Mouse (Mus musculus) liver, embryonic 13.5 days (tissue): ENCODE data around the gene Jmjd1c. TPM values are rescaled to one million over a fixed set of nuclear protein-coding genes. Genes with fewer than 3 reads are reported as not detected.

Experiments
- ATAC-seq: fragments of 200-750 bp; cut with Nextera tagmentation; 2 replicates; pipeline ENCODE4 v1.8.0; 2017; ENCODE audit warnings: low read depth, mild to moderate bottlenecking, moderate number of reproducible peaks, moderate library complexity
- DNase-seq: peaks from one replicate; pipeline ENCODE4 v3.0.0; 2022
- H3K27ac ChIP-seq: fragments of 300-500 bp; sonication (generic); 2 replicates; pipeline ENCODE4 v1.5.1; 2015; ENCODE audit warnings: moderate library complexity, mild to moderate bottlenecking, inconsistent platforms
- H3K27me3 ChIP-seq: fragments of 300-500 bp; sonication (generic); 2 replicates; pipeline ENCODE4 v1.6.1; 2015; ENCODE audit warnings: mild to moderate bottlenecking, inconsistent platforms
- H3K36me3 ChIP-seq: fragments of 300-500 bp; sonication (generic); 2 replicates; pipeline ENCODE4 v1.6.1; 2015; ENCODE audit warnings: mild to moderate bottlenecking, inconsistent platforms
- H3K4me1 ChIP-seq: fragments of 300-500 bp; sonication (generic); replicated peaks from 2 replicates; pipeline ENCODE4 v1.6.1; 2015; ENCODE audit warnings: inconsistent platforms
- H3K4me2 ChIP-seq: fragments of 300-500 bp; sonication (generic); 2 replicates; pipeline ENCODE4 v1.6.1; 2015; ENCODE audit warnings: inconsistent platforms, mild to moderate bottlenecking, moderate library complexity
- H3K4me3 ChIP-seq: fragments of 300-500 bp; sonication (generic); replicated peaks from 2 replicates; pipeline ENCODE4 v1.5.1; 2015; ENCODE audit warnings: mild to moderate bottlenecking, inconsistent platforms
- H3K9ac ChIP-seq: fragments of 300-500 bp; sonication (generic); 2 replicates; pipeline ENCODE4 v1.6.1; 2015; ENCODE audit warnings: mild to moderate bottlenecking, inconsistent platforms
- H3K9me3 ChIP-seq: fragments of 300-500 bp; sonication (generic); replicated peaks from 2 replicates; pipeline ENCODE4 v1.6.1; 2016; ENCODE audit warnings: inconsistent platforms
- WGBS: fragments of 180-500 bp; shearing (Covaris S2); methylation state at CpG from one replicate; pipeline ENCODE4 v1.1.7; 2015; ENCODE audit not compliant: insufficient replicate concordance; 5-methylcytosine and 5-hydroxymethylcytosine counted together
- polyA plus RNA-seq: library from polyadenylated mRNA; unstranded; fragments of >200 nt; fragmentation: Nextera tagmentation; extraction: Ambion mirVana; gene quantifications from 2 replicates; pipeline ENCODE4 v1.2.1, GENCODE M21; 2015

The Jmjd1c gene
- polyA plus RNA-seq, 1 experiment from 2014 or later = 10.4 TPM

DNA sequence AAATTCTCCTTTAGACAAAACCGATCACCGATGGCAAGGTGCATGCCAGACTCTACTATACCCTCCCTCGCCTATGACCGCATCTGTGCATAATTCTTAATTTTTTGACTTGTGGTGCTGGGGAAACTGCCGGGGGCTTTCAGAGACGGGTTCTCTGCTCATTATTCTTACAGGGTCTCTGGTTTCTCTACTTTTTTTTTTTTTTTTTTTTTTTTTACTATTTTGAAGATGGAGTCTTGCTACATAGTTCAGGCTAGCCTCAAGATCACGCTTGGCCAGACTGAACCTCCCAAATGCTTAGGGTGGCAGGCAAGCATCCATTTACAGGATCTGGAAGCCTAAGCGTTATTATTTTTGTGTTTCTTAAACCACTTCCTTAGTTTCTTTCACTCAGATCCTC, 22.3 kb upstream of the Jmjd1c start:
- H3K9me3 ChIP-seq = no peaks in the 10 kb centered on the region
- DNase-seq = no peak
- no peak for ATAC-seq
- no peaks in the 10 kb centered on the region for H3K36me3 ChIP-seq
- no peak overlapping the region for H3K27ac ChIP-seq
- H3K4me3 ChIP-seq = no peak overlapping the region
- H3K9ac ChIP-seq = no peak overlapping the region
- no peaks in the 10 kb centered on the region for H3K27me3 ChIP-seq
- peaks cover 11% of the 10 kb centered on the region for H3K4me1 ChIP-seq
- 75% methylated on average over 8 of the region's 8 CpGs for WGBS
- no peak overlapping the region for H3K4me2 ChIP-seq

DNA sequence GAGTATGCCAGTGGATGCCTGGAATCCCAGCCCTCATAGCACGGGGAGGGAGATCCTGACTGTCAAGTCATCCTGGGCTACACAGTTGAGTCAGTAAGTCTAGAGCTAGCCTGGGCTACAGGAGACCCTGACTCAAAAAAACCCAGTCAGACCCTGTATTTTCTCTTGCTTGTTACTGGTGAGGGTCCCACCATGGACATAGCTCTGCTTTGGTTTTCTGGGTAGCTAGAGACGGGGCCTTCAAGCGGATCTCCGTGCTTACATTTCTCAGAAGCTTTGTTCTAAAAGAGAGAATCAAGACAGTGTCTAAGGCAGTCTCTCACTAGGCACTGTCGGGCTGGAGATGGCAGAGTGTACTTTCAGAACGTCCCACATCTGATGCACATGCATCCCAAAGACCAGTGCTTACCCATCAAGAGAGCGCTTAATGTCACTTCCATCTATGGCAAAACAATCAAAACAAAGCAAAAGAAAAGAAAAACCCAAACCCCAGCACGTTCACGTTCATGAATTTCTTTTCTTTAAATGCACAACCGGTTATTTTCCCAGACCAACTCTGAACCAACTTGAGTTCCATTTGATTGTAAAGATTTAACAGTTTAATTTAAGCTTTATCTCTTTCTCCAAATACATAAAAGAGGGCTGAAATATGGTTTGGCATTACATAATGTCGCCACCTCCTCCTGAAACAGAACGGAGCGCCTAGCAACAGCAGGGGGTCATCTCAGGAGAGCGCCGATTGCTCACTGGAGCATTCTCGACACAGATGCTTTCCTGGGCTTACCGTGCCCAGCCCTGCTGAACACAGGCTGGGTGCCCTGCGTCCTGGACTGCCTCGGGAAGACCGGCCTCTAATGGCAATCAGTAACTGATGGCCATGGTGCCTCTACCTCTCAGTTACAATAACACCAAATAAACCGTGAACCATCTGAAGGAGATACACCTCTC, 19.7 kb upstream of the Jmjd1c start:
- Histone ChIP-seq H3K27ac (no peak overlapping the region), H3K4me1 (peaks cover 18% of the 10 kb centered on the region), H3K4me2 (no peak overlapping the region), H3K27me3 (no peaks in the 10 kb centered on the region), H3K9me3 (no peaks in the 10 kb centered on the region), H3K4me3 (no peak overlapping the region), H3K36me3 (no peaks in the 10 kb centered on the region), H3K9ac (no peak overlapping the region)
- WGBS = 79% methylated on average over 21 of the region's 21 CpGs
- ATAC-seq (no peak), DNase-seq (no peak)

DNA sequence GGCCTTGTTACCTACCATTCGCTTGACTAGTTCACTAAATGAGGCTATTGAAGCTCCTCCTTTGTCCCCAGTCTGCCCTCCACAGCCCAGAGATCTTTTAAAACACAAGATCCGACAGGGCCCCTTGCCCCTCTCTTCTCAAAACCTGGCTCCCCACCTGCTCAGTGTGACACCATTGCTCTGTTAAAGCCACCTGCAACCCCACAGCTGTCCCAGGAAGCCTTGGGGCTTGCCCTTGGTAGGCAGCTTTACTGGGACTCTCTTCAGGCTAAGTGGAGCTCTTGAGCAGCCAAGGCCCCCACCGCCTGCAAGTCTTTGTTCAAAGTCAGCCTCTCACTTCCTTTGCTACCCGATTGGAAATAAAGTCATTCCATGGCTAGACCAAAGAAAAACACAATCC, 16.9 kb upstream of the Jmjd1c start:
- Histone ChIP-seq H3K4me1 (peaks cover 11% of the 10 kb centered on the region), H3K4me2 (no peak overlapping the region), H3K4me3 (no peak overlapping the region), H3K9me3 (no peaks in the 10 kb centered on the region), H3K36me3 (no peaks in the 10 kb centered on the region), H3K27me3 (no peaks in the 10 kb centered on the region), H3K9ac (no peak overlapping the region), H3K27ac (no peak overlapping the region)
- WGBS = 59% methylated on average over 4 of the region's 4 CpGs
- ATAC-seq (no peak), DNase-seq (no peak)

DNA sequence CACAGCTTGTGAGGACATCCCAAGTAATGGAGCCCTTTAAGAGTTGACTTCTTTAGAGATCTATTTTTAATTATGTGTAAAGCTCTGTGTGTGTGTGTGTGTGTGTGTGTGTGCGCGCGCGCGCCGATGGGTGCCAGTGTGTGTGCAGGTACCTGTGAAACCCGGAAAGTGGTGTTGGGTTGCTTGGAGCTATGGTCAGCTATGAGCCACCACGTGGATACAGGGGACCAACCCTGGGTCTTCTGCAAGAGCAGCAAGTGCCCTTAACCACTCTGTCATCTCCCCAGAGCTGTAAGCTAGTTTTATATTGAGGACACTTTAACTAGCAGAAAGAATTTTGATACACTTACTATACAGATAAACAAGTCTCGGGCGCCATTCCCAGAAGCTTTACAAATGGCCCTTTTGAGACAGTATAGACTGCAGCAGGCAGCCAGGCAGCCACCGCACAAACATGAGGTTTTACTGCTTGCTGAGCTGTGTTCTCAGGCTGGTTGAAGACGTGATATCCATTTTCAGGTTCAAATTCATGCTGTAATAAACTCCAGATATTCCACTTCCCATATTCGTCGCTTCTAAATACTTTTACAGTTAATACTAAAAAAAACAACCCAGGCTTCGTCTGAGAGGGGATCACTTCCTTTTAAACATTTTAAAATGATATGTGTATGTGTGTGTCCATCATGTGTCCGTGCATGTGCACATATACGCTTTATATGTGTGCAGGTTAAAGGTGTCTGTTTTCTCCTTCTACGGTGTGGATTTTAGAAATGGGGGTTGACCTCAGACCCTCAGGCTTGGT, 14.5 kb upstream of the Jmjd1c start:
- Histone ChIP-seq H3K4me1 (peaks cover 11% of the 10 kb centered on the region), H3K27ac (no peak overlapping the region), H3K9ac (no peak overlapping the region), H3K27me3 (no peaks in the 10 kb centered on the region), H3K9me3 (no peaks in the 10 kb centered on the region), H3K4me2 (no peak overlapping the region), H3K4me3 (no peak overlapping the region), H3K36me3 (no peaks in the 10 kb centered on the region)
- WGBS = 80% methylated on average over 18 of the region's 18 CpGs
- no peak for ATAC-seq
- DNase-seq = no peak

DNA sequence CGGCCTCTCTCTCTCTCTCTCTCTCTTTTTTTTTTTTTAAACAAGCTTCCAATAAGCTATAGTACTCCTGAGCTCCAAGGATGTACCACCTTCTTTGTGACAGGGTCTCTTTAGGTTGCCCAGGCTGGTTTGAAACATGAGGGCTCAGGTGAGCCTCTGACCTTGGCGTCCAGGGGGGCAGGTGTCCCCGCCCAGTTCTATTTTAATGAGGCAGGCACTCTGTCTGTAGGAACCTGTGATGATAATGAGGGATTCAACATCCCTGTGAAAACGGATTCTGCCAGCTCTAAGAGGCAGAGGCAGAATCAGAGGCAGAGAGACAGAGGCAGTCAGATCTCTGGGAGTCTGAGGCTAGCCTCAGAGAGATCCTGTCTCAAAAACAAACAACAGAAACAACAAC, 13.4 kb upstream of the Jmjd1c start:
- H3K9ac ChIP-seq = no peak overlapping the region
- 69% methylated on average over 4 of the region's 4 CpGs for WGBS
- H3K9me3 ChIP-seq = no peaks in the 10 kb centered on the region
- H3K4me1 ChIP-seq = peaks cover 11% of the 10 kb centered on the region
- DNase-seq (no peak), ATAC-seq (no peak)
- H3K27me3 ChIP-seq = no peaks in the 10 kb centered on the region
- H3K27ac ChIP-seq = no peak overlapping the region
- H3K4me2 ChIP-seq = no peak overlapping the region
- H3K4me3 ChIP-seq = no peak overlapping the region
- no peaks in the 10 kb centered on the region for H3K36me3 ChIP-seq

DNA sequence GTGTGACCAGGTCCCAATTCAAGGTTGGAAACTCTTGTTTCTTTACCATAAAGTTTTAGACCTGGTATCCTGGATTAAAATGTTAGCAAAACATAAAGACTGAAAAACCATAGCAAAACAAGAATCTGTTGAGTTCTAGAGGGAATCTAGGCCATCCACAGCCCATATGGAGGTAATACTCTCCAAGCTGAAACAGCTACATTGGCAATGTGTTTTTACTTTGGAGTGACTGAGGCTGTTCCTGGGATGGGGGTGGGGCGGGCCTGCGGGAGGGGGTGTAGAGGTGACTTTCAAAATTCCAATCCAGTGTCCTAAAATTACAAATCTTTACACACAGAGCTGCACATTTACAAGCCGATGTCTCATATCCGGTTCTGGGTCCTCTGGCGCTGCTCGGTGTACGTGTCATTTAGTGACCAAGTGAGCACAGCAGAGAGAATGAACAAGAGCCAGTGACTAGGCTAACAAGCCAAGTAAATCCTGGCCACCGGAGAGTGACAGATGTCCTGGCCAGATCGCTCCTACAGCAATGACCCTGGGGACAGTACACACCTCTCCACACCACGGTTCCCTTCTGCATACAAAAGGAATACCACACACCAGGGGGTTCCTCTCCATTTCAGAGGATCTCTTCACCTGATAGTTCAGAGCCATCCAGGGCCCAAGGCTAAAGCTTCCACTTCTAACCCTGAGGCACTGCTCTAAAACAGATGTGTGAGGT, 12.3 kb upstream of the Jmjd1c start:
- Histone ChIP-seq H3K36me3 (no peaks in the 10 kb centered on the region), H3K9me3 (no peaks in the 10 kb centered on the region), H3K27ac (no peak overlapping the region), H3K4me1 (peaks cover 7% of the 10 kb centered on the region), H3K27me3 (no peaks in the 10 kb centered on the region), H3K4me3 (no peak overlapping the region), H3K9ac (no peak overlapping the region), H3K4me2 (no peak overlapping the region)
- DNase-seq (no peak), ATAC-seq (no peak)
- WGBS = 75% methylated on average over 10 of the region's 10 CpGs

DNA sequence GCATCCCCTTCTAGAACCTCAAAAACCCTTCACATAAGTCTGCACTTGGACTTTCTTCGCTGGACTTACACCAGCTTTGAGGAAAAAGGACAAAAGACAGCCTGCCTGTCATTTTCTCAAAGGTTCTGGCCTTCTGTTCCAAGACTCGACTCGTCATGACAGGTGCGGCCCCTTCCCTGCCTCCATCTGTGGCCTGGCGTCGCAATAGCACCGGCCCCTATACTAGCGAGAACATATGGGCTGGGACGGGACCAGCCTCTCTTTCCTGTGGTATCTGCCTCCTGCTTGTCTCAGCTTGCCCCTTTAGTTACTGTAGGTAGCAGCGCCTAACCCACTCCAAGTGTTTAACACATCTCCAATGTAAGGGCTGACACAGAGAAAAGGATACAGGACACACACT, 10.8 kb upstream of the Jmjd1c start:
- Histone ChIP-seq H3K27ac (no peak overlapping the region), H3K27me3 (no peaks in the 10 kb centered on the region), H3K36me3 (no peaks in the 10 kb centered on the region), H3K9me3 (no peaks in the 10 kb centered on the region), H3K4me3 (no peak overlapping the region), H3K4me1 (no peaks in the 10 kb centered on the region), H3K4me2 (no peak overlapping the region), H3K9ac (no peak overlapping the region)
- whole genome bisulfite sequencing = 83% methylated on average over 10 of the region's 10 CpGs
- ATAC-seq (no peak), DNase-seq (no peak)

DNA sequence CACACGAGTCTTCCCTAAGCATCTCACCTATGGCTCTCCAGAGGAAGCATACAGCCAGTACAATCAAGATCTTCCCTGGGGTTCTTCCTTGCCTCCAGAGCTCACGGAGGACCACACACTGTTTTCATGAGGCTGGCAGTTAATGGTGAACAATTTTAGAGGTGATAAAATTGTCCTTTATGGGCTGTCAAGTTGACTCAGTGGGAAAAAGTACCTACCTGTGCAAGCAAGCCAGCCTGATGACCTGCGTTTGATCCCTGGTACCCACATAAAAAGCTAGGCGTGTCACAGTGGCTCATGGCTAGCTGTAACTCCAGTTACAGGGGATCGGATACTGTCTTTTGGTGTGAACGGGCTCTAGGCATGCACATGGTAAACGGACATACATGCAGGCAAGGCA, 10.0 kb upstream of the Jmjd1c start:
- no peak overlapping the region for H3K4me3 ChIP-seq
- no peaks in the 10 kb centered on the region for H3K27me3 ChIP-seq
- H3K9ac ChIP-seq = no peak overlapping the region
- no peak for ATAC-seq
- 75% methylated on average over 7 of the region's 7 CpGs for WGBS
- DNase-seq = no peak
- H3K9me3 ChIP-seq = no peaks in the 10 kb centered on the region
- H3K36me3 ChIP-seq = no peaks in the 10 kb centered on the region
- H3K4me1 ChIP-seq = no peaks in the 10 kb centered on the region
- no peak overlapping the region for H3K27ac ChIP-seq
- no peak overlapping the region for H3K4me2 ChIP-seq

DNA sequence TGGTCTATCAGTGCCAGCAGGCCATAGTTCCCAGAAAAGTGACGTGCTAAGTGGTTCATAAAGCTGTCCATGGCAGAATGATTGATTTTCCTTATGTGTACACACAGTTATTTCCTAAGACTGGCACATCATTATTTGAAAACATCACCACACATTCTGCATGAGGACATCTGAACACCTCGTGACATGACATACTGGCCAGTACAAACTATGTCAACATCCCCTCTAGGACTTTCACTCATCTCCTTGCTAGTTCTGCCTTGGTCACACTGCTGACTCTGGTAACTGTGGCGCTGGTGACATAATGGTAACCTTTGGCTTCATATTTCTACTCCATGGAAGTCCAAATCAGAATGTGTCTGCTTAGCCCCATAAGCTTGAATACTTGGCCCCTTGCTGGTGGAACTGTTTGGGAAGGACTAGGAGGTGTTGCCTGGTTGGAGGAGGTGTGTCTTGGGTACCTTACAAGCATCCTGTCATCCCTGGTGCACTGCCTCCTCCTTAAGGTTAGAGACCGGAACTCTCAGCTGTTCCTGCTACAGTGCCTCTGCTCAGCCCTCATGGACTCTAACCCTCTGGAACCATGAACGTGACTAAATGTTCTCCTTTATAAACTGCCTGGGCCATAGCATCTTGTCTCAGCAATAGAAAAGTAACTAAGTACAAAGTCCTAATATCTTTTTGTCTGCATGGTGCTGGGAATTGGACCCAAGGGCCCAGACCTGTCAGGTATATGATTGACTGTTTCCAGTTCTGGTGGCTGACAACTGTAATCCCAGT, 8.3 kb upstream of the Jmjd1c start:
- ATAC-seq (no peak), DNase-seq (no peak)
- 77% methylated on average over 5 of the region's 5 CpGs for WGBS
- no peaks in the 10 kb centered on the region for H3K27me3 ChIP-seq
- no peaks in the 10 kb centered on the region for H3K9me3 ChIP-seq
- no peak overlapping the region for H3K9ac ChIP-seq
- no peaks in the 10 kb centered on the region for H3K4me1 ChIP-seq
- H3K36me3 ChIP-seq = no peaks in the 10 kb centered on the region
- H3K27ac ChIP-seq = no peak overlapping the region
- no peak overlapping the region for H3K4me3 ChIP-seq
- H3K4me2 ChIP-seq = no peak overlapping the region

DNA sequence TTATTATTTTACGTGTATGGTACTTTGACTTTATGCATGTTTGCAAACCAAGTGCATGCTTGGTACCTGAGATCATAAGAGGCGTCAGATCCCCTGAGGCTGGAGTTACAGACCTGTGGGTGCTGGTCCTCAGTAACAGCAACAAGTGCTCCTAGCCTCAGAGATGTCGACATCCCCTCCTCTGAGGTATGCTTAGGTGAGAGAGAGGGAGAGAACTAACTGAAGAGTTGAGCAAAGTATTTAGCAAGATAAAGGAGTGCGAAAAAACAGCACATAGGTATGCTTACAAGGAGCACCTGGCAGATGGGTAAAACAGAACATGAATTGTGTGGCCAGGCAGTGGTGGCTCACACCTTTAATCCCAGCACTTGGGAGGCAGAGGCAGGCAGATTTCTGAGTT, 5.3 kb upstream of the Jmjd1c start:
- Histone ChIP-seq H3K27ac (no peak overlapping the region), H3K36me3 (no peaks in the 10 kb centered on the region), H3K4me1 (peaks cover 6% of the 10 kb centered on the region), H3K4me3 (no peak overlapping the region), H3K9me3 (no peaks in the 10 kb centered on the region), H3K9ac (no peak overlapping the region), H3K4me2 (no peak overlapping the region), H3K27me3 (no peaks in the 10 kb centered on the region)
- ATAC-seq (no peak), DNase-seq (no peak)
- WGBS = 73% methylated on average over 4 of the region's 4 CpGs

DNA sequence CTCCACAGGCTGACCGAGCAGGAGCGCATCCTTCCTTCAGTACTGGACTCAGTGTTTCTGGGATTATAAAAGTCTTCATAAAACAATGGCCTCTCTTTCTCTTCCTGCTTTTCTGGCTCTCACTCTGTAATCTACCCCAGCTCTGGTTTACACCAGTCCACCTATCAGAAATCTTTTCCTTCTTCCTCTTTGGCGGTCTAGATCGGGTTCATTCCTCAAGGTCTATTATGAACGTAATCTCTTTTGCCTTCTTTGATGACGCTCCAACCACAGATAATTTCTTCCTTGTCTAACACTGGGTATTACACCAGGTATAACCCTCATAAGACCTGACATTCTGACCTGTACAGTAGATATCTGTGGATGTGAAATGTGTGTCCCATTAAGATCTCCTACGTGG, 1.0 kb upstream of the Jmjd1c start:
- WGBS = 60% methylated on average over 7 of the region's 7 CpGs
- DNase-seq (no peak), ATAC-seq (no peak)
- Histone ChIP-seq H3K4me2 (no peak overlapping the region), H3K27me3 (no peaks in the 10 kb centered on the region), H3K27ac (no peak overlapping the region), H3K9ac (no peak overlapping the region), H3K9me3 (no peaks in the 10 kb centered on the region), H3K4me1 (peaks cover 40% of the 10 kb centered on the region), H3K4me3 (no peak overlapping the region), H3K36me3 (no peaks in the 10 kb centered on the region)
